8 mouse cellular contexts compared by ENCODE assay signal in genomic region chr1:153048147-153048878, GRCm38 (mm10).
DNase-seq lines count a peak whose midpoint lies in the region; ATAC-seq and TF ChIP-seq lines count a peak whose summit lies in the region.

No protein-coding gene starts in this region.

- 38% methylated on average over 14 of the region's 14 CpGs for WGBS in intestine, embryonic 16.5 days
- 34% methylated on average over 14 of the region's 14 CpGs for WGBS in stomach, embryonic 14.5 days

- 0 out of 2 replicates have a peak overlapping the region, but pooled peaks have one; percentile 10 for H3K9ac ChIP-seq in intestine, embryonic 16.5 days (ENCODE audit: low read depth, low read length)
- no peak overlapping the region for H3K9ac ChIP-seq in stomach, embryonic 14.5 days (replicated peaks; ENCODE audit: low read depth, low read length)

- H3K4me1 ChIP-seq in intestine, embryonic 16.5 days (ENCODE audit: control insufficient read depth, insufficient read depth, low read length), result peaks cover 9% of the 10 kb centered on the region; the same call in 1 of the 2 replicates
- H3K4me1 ChIP-seq in stomach, embryonic 14.5 days (ENCODE audit: control insufficient read depth, insufficient read depth, low read length), result 0 out of 2 replicates have a peak, but pooled peaks cover 4% of the 10 kb centered on the region

- no peaks in the 10 kb centered on the region for H3K36me3 ChIP-seq in intestine, embryonic 16.5 days (ENCODE audit: control insufficient read depth, insufficient read depth, low read length)
- no peaks in the 10 kb centered on the region for H3K36me3 ChIP-seq in stomach, embryonic 14.5 days (ENCODE audit: control insufficient read depth, insufficient read depth, low read length)

- CTCF ChIA-PET in Patski (lab: Charles Lee), result interaction anchor here (1.9 kb wide), 1 partner anchor 21 kb away, joined by 4 read pairs; no protein-coding TSS in a partner anchor

- no peak overlapping the region for H3K4me2 ChIP-seq in intestine, embryonic 16.5 days (ENCODE audit: low read depth, low read length)
- no peak overlapping the region for H3K4me2 ChIP-seq in stomach, embryonic 14.5 days (replicated peaks; ENCODE audit: low read depth, low read length)

- ATAC-seq in Patski, result no peak
- ATAC-seq in intestine, embryonic 16.5 days, result peak; percentile 77
- peak; percentile 68 for ATAC-seq in stomach, embryonic 14.5 days (ENCODE audit: insufficient number of reproducible peaks, insufficient read depth, low FRiP score, low read depth)
- no peak for ATAC-seq in inflammation-experienced regulatory T-cells, adult 6 months

- POLR2A ChIA-PET in Patski (lab: Charles Lee), result no interaction called here

- DNase-seq in Patski (ENCODE audit: low read depth, low spot score), result peak; percentile 43
- peak; percentile 74 for DNase-seq in cerebellum, adult 11-12 months
- peak; percentile 79 for DNase-seq in gastrocnemius, postnatal 14 days
- peak; percentile 66 for DNase-seq in lung, postnatal 14 days
- no peak for DNase-seq in c-Kit-positive CD71-positive TER-119-positive erythroid progenitor cells, embryonic 14.5 days (ENCODE audit: low spot score)

- in situ Hi-C loops in Patski (cut with MboI; ENCODE audit: low pct_unique_long_range_greater_than_20kb), result loop anchor here (10.0 kb wide), 1 partner anchor 696 kb away; the partner anchor contains the start of genes Rgs16 and Rnasel

- TF ChIP-seq CTCF in Patski (IDR thresholded peaks at IDR 0.05), result peak; percentile 58

- H3K27ac ChIP-seq in intestine, embryonic 16.5 days (ENCODE audit: low read length), result no peak overlapping the region
- no peak overlapping the region for H3K27ac ChIP-seq in stomach, embryonic 14.5 days (ENCODE audit: low read length)

- intact Hi-C loops in gastrocnemius, postnatal 14 days (cut with DNase I; ENCODE audit: low total_unique reads), result no loop called here

- H3K27me3 ChIP-seq in Patski, result no peaks in the 10 kb centered on the region
- no peaks in the 10 kb centered on the region for H3K27me3 ChIP-seq in intestine, embryonic 16.5 days (replicated peaks; ENCODE audit: control insufficient read depth, insufficient read depth, low read length)
- H3K27me3 ChIP-seq in stomach, embryonic 14.5 days (ENCODE audit: control insufficient read depth, insufficient read depth, low read length), result no peaks in the 10 kb centered on the region

- no peak overlapping the region for H3K4me3 ChIP-seq in intestine, embryonic 16.5 days (ENCODE audit: low read length)
- H3K4me3 ChIP-seq in stomach, embryonic 14.5 days (ENCODE audit: low read depth, low read length), result no peak overlapping the region

- H3K9me3 ChIP-seq in intestine, embryonic 16.5 days (ENCODE audit: control insufficient read depth, low read length), result no peaks in the 10 kb centered on the region
- no peaks in the 10 kb centered on the region for H3K9me3 ChIP-seq in stomach, embryonic 14.5 days (ENCODE audit: control insufficient read depth, low read depth, low read length)

Comparison
In these comparisons a context has a peak if more than half of its experiments do, and no peak if none do; other contexts are left out.
1. ATAC-seq: peak in intestine, embryonic 16.5 days (single experiment) and stomach, embryonic 14.5 days (single experiment); none in Patski (single experiment) and inflammation-experienced regulatory T-cells, adult 6 months (single experiment).